Mouse (Mus musculus) right cerebral cortex, postnatal 36 days (tissue): ENCODE results near the gene Pidd1.

Experiments
- DNase-seq, 2 experiments: peaks; one replicate each; pipeline ENCODE4 v3.0.0; 2022; ENCODE audit warnings: low spot score in 2 of 2, mixed read lengths in 1 of 2

Pidd1 gene

DNA sequence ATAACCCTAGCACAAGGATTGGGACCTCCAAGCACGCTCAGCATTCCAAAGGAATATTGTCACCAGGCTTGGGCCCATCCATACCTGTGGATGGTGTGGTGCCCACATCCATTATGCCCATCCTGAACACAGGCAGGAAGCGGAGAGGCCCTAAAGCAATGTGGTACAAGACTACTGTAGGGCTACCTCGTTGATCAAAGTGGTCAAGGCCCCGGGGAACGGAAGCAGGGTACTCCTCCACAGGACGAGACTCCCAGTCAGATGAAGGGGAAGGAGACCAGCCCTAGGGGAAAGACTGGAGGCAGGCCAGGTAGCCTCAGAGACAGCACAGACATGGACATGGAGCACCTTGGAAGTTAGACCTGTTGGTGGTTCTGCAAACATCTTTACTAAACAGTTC, 28.9 kb upstream of the Pidd1 start:
- no peak for DNase-seq

DNA sequence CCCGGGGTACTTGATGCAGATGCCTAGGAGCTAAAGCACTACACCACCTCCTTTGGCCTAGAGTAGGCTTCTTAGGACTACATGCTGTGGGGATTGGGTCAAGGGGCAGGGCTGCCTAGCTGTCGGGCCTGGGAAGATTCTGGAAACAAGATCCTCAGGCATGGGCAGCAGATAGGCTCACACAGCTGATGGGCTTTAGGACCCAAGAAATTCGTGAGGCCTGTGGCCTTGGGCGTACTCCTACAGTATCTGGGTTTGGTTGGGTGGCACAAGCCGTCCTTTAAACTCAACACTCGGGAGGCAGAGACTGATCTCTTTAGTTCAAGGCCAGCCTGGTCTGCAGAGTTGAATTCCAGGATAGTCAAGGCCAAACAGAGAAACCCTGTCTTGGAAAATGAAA, 28.4 kb upstream of the Pidd1 start:
- DNase-seq, result no peak

DNA sequence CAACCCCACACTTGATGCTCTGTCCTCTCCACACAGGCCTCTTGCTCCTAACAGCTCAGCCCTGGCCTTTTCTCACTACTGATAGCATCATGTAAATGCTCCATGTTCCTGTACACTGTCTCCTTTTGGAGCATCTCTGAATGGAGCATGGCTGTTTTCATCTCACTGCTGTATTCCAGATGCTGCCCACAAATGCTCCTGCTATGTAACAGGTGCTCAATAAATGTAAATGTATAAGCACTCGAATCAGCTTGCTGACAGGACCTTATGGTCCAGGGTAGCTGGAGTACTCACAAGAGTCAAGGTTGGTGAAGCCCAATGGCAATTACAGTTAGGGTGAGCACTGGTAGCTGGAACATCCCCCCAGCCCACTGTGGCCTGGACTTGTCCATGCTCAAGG, 27.4 kb upstream of the Pidd1 start:
- no peak for DNase-seq

GRCm38 (mm10) chr7:141470637-141470944, 26.8 kb upstream of the Pidd1 start:
- no peak for DNase-seq

DNA sequence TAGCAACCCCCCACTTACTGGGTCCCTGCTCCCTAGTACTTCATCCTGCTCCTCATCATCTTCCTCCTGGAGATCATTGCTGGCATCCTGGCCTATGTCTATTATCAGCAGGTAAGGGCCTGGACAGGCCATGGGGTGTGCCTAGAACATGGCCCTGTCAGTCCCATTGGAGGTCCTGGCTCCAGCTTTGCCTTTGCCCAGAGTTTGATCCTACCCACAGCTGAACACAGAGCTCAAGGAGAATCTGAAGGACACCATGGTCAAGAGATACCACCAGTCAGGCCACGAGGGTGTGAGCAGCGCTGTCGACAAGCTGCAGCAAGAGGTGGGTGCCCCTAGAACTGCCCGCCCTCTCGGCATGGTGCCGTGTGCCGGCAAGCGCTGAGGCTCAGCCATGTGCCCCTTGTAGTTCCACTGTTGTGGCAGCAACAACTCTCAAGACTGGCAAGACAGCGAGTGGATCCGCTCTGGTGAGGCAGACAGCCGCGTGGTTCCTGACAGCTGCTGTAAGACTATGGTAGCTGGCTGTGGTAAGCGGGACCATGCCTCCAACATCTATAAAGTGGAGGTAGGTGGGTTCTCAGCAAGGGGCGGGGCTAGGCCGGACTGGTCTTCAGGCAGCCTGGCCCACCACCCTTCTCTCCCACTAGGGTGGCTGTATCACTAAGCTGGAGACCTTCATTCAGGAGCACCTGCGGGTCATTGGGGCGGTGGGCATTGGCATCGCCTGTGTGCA, 26.2 kb upstream of the Pidd1 start:
- no peak for DNase-seq

DNA sequence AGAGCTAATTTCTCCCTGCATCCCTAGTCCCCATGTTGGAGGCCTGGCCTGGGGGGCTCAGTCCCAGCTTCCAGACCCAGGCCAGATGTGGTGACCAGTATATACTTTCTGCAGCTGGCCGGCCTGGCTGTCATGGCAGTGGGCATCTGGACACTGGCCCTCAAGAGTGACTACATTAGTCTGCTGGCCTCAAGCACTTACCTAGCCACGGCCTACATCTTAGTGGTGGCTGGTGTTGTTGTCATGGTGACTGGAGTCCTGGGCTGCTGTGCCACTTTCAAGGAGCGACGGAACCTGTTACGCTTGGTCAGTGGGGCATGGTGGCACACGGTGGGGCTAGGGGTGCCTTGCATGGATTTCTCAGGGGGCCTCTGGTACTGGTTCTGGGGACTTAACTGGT, 25.5 kb upstream of the Pidd1 start:
- no peak for DNase-seq

GRCm38 (mm10) chr7:141468522-141469211, 24.8 kb upstream of the Pidd1 start:
- DNase-seq, result no peak

DNA sequence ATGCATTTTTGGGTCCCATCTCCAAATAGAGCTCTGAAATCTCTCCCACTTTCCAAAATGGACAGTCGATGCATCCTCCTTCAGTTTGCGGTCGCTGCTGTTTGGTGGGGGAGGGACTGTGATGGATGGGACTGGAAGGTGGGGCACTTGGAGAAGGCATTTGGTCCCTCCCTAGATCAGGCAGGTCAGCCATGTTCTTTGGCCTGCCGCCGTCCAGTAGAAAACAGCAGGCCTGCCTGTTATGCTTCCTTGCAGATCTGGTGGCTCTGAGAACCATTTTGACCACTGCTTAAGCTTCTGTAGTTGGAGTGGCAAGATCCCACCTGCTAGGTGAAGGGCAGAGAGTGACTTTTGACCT, 24.3 kb upstream of the Pidd1 start:
- no peak for DNase-seq

DNA sequence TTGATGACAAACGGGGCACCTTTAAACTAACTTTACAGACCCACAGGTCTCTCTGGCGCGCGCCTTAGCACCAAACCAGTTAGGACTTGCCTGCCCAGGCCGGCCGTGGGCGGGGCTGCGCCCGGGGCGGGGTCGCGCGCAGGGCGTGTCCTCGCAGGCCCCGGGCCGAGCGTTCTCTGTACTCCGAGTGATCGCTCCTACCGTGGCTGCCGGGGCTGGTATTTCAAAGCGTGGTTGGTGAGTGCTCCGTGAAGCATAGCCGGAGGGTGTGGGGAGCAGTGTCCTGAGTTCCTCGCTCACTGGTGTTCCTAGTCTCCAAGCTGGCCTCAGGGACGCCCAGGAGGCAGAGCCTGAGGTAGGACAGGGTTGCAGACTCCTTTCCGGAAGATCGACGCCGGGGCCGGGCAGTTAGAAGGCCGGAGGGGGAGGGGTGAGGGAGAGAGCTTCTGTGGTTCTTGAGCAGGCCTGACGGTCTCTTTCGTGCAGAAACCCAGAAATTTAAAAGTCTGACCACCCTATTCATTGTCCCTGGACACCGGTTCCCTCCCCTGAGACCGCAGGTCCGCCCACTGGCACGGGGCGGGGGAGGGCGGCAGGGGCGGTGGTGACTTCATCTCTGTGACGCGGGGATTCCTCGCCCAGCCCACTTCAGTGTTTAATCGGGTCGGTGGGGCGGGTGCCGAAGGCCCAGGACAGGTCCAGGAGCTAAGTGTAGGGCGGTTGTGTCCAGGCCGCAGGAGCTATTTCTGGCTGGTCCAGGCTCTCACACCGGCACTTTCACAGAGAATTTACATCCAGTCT, 23.6 kb upstream of the Pidd1 start, which contains the start of gene Cd151:
Cd151 (plus strand) TSS at position 163 of the 801 bp plus-strand sequence.
- DNase-seq, result no peak

DNA sequence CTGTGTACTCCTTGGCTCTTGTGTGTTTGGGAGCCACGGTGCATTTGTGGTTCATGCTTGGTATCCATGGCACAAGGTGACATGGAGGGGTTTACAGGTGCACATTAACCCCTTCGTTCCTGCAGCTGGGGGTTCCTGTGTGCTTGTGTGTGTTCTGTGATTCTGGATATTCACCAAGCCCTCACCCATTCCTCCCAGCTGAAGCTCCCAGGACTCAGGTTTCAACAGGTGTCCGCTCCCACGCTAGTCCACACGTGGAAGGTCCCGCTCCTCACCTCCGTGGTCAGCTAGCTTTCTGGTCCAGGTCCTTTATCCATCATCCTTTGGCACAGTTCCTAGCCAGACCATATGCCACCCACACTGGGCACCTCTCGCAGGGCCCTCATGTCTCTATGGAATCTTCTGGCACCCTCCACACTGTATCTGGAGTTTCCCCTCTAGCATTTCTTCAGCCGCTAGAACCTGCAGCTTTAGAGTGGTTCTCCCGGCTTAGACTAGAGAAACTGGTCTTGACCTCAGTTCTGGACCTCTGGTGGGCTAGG, 22.9 kb upstream of the Pidd1 start:
- no peak for DNase-seq

GRCm38 (mm10) chr7:141466045-141466394, 22.2 kb upstream of the Pidd1 start:
- no peak for DNase-seq

GRCm38 (mm10) chr7:141465388-141466044, 21.7 kb upstream of the Pidd1 start:
- DNase-seq, result no peak

DNA sequence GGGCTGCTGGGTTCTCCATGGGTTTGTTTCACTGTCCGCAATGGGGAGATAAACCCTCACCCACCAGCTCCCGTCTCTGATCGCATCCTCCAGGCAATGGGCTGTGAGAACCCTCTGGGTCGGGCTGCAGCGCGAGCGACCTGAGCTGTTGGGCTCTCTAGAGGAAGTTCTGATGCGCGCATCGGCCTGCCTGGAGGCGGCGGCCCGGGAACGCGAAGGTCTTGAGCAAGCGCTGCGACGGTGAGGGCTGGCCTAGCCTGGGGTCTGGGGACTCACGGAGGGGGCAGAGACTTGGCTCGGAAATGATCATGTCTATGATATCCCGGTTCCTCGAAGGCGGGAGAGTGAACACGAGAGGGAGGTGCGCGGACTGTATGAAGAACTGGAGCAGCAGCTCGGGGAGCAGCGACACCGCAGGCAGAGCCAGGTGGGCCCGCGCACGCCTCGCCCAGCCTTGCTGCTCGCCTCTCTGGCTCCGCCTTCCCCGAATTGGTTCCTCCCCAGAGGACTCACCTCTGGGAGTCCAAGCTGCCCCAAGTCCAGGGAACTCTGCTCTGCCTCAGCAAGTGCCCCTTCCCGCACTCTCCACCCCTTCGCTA, 20.9 kb upstream of the Pidd1 start:
- DNase-seq, result no peak

- no peak for DNase-seq
Observed at GRCm38 (mm10) chr7:141463824-141464602, 20.2 kb upstream of the Pidd1 start.

DNA sequence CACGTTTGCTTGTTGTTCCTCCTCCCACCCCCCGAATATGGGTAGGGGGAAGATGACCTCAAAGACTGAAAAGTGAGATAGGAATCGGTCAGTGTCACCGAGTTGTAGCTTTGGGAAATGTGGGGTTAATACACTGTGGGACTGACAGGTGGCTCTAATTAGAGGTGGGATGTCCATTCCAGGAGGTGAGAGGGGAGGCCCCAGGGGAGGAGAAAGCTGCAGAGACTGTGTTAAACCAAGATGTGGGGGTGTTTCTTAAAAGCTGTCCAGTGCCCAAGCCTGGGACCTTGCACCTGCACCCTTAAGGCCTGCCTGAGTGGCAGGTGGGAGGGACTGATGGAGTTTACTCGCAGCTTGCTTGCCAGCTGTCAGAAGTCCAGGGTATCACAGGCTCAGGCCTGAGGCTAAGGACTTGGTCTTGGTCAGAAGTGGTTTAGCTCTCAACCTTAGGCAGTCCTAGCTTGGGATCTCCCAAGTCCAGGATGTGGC, 18.6 kb upstream of the Pidd1 start:
- DNase-seq, result no peak

DNA sequence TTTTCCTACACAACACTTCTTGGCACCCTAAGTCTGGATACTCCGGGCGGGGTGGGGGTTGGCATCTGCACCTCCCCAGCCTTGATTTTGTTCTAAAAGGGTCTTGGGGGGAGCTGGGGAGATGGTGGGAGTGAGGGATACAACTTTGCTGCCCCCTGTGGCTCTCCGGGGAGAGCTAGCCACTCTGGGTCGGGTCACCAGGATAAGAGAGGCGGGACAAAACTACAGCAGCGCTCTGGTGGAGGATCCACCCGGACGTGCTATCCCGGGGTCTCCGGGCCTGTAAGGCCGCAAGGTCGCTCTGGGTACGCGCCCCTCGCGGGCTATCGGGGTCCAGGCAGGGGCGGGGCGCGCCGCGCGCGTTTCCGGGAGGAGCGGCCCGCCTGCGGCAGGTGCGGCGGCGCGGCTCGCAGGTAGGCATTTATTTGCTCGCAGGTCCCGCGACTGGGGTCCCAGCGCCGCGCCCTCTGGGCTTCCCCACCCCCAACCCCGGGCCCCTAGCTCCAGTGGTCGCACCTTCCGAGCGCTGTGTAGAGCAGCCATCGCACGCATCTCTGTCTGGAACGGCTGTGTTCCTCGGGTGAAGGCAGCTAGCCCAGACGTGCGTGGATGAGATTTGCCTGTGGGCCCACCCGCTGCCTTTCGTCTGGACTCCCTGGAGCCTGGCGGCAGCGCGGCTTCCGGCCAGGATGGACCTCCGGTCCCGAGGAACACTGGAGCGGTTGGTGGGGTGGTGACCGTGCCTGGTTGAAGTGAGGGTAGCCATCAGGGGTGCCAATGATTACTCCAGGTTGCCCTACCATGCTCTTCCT, 17.9 kb upstream of the Pidd1 start:
- no peak for DNase-seq

GRCm38 (mm10) chr7:141460391-141461113, 16.7 kb upstream of the Pidd1 start, which contains the start of gene Cracr2b:
Gene Cracr2b, plus strand, starts transcription at chr7:141461094.
- DNase-seq, result no peak

DNA sequence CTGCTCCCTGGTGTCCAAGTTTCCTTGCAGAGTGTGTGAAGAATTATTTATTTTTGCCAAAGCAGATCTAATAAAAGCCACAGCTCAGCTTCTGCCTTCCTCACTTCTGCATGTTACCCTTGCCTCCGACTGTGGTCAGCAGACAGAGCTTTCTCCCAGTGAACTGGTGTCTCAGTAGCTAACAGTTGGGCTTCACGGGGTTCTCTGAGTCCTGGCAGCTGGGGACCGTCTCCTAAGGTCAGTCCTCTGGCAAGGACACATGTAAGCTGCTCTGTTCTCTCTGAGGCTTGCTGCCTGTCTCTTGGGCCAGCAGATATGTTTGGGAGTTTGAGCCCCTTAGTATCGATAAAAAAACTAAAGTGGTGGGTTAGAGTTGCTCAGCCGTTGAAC, 16.2 kb upstream of the Pidd1 start:
- no peak for DNase-seq

- no peak for DNase-seq
Observed at GRCm38 (mm10) chr7:141459301-141459711, 15.5 kb upstream of the Pidd1 start.
